Mouse (Mus musculus) embryo, embryonic 11 days (tissue): ENCODE data around the gene Thap12.
A peak's percentile ranks its signal among the peaks of the same experiment; 100 is the strongest.

Source experiments
- DNase-seq: peaks from one replicate; pipeline ENCODE4 v3.0.0-alpha.2; 2015

Gene Thap12

GRCm38 (mm10) chr7:98702283-98703240, at the start of gene Thap12:
Gene Thap12 (plus strand): TSS chr7:98703103.
- peak; percentile 99 for DNase-seq

- DNase-seq: peak; percentile 90
Measured at GRCm38 (mm10) chr7:98655681-98656530, 47.0 kb upstream of the Thap12 start.

GRCm38 (mm10) chr7:98656531-98657221, 46.2 kb upstream of the Thap12 start, which contains the start of gene Emsy:
Gene Emsy (minus strand): TSS chr7:98656783.
- peak; percentile 97 for DNase-seq

GRCm38 (mm10) chr7:98665166-98665565, 37.7 kb upstream of the Thap12 start:
- no peak for DNase-seq

- no peak for DNase-seq
Measured at GRCm38 (mm10) chr7:98665726-98666125, 37.2 kb upstream of the Thap12 start.

GRCm38 (mm10) chr7:98667956-98668746, 34.8 kb upstream of the Thap12 start:
- DNase-seq: peak; percentile 58

GRCm38 (mm10) chr7:98670831-98671230, 32.1 kb upstream of the Thap12 start:
- DNase-seq: no peak

GRCm38 (mm10) chr7:98671416-98671815, 31.5 kb upstream of the Thap12 start:
- DNase-seq: no peak

- peak; percentile 70 for DNase-seq
Measured at GRCm38 (mm10) chr7:98672241-98672955, 30.5 kb upstream of the Thap12 start.

- no peak for DNase-seq
Measured at GRCm38 (mm10) chr7:98674344-98674743, 28.6 kb upstream of the Thap12 start.

GRCm38 (mm10) chr7:98677511-98677910, 25.4 kb upstream of the Thap12 start:
- DNase-seq: no peak

GRCm38 (mm10) chr7:98678441-98678840, 24.5 kb upstream of the Thap12 start:
- no peak for DNase-seq

GRCm38 (mm10) chr7:98680691-98681090, 22.2 kb upstream of the Thap12 start:
- DNase-seq: no peak

- no peak for DNase-seq
Measured at GRCm38 (mm10) chr7:98682821-98683220, 20.1 kb upstream of the Thap12 start.

GRCm38 (mm10) chr7:98685895-98686294, 17.0 kb upstream of the Thap12 start:
- DNase-seq: peak; percentile 83

GRCm38 (mm10) chr7:98690126-98690525, 12.8 kb upstream of the Thap12 start:
- no peak for DNase-seq

GRCm38 (mm10) chr7:98690831-98691230, 12.1 kb upstream of the Thap12 start:
- peak; percentile 38 for DNase-seq

- no peak for DNase-seq
Measured at GRCm38 (mm10) chr7:98692761-98693546, 9.9 kb upstream of the Thap12 start.

GRCm38 (mm10) chr7:98694046-98694445, 8.9 kb upstream of the Thap12 start:
- no peak for DNase-seq

- DNase-seq: peak; percentile 55
Measured at GRCm38 (mm10) chr7:98697496-98697895, 5.4 kb upstream of the Thap12 start.
